Mouse (Mus musculus) liver (tissue): ENCODE data around the gene Nfatc3.

Experiments
- DNase-seq: peaks from one replicate; pipeline ENCODE4 v3.0.0-alpha.2; 2020; ENCODE audit warnings: mixed read lengths

Nfatc3 gene

GRCm38 (mm10) chr8:106149025-106149424, 90.4 kb downstream of the Nfatc3 start:
- no peak for DNase-seq

- peak; percentile 95 for DNase-seq
Measured at GRCm38 (mm10) chr8:106149801-106150652, 91.4 kb downstream of the Nfatc3 start, which contains the start of gene Pla2g15. Gene Pla2g15 (plus strand): TSS chr8:106150399.

- peak; percentile 46 for DNase-seq
Measured at GRCm38 (mm10) chr8:106150653-106151000, 92.0 kb downstream of the Nfatc3 start.

GRCm38 (mm10) chr8:106151041-106151440, 92.4 kb downstream of the Nfatc3 start:
- no peak for DNase-seq

GRCm38 (mm10) chr8:106152876-106153275, 94.2 kb downstream of the Nfatc3 start:
- DNase-seq, result no peak

GRCm38 (mm10) chr8:106157419-106157818, 98.8 kb downstream of the Nfatc3 start:
- DNase-seq, result no peak

- DNase-seq, result no peak
Measured at GRCm38 (mm10) chr8:106158381-106158780, 99.7 kb downstream of the Nfatc3 start.

GRCm38 (mm10) chr8:106159876-106160275, 101.2 kb downstream of the Nfatc3 start:
- DNase-seq, result no peak

- no peak for DNase-seq
Measured at GRCm38 (mm10) chr8:106163251-106163650, 104.6 kb downstream of the Nfatc3 start.

GRCm38 (mm10) chr8:106165460-106165859, 106.8 kb downstream of the Nfatc3 start:
- peak; percentile 75 for DNase-seq

GRCm38 (mm10) chr8:106168356-106169016, 109.8 kb downstream of the Nfatc3 start, which contains the start of gene Slc7a6:
Gene Slc7a6 (plus strand): TSS chr8:106168857.
- peak; percentile 88 for DNase-seq

- peak; percentile 66 for DNase-seq
Measured at GRCm38 (mm10) chr8:106169017-106169933, 110.6 kb downstream of the Nfatc3 start.

GRCm38 (mm10) chr8:106169934-106170480, 111.4 kb downstream of the Nfatc3 start:
- DNase-seq, result no peak

GRCm38 (mm10) chr8:106173566-106173965, 114.9 kb downstream of the Nfatc3 start:
- DNase-seq, result no peak

- DNase-seq, result no peak
Measured at GRCm38 (mm10) chr8:106176891-106177290, 118.3 kb downstream of the Nfatc3 start.

GRCm38 (mm10) chr8:106177594-106177993, 119.0 kb downstream of the Nfatc3 start:
- DNase-seq, result no peak

GRCm38 (mm10) chr8:106178428-106178827, 119.8 kb downstream of the Nfatc3 start:
- DNase-seq, result no peak
